Mouse (Mus musculus): ENCODE measurements around the gene 2310050C09Rik.

Gene 2310050C09Rik

DNA sequence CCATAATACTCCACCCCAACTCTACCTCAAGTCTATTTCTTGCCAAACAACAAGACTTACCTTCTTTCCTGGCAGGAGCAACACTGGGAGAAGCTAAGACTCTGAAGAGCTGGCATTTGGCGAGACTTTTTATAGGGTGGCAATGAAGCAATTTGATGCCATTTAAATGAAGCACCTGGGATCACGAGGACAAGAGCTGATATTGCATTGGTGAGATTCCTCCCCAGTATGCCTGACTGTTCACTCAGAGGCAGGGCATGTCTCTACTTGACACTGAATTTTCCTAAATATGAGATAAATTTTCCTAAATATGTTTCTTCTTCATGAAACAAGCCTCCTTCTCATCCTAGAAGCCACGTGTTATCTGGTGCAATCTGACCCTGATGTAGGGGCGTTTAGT is at the start of gene 2310050C09Rik:
TSS of gene 2310050C09Rik (minus strand) at position 101 of the 400 bp plus-strand sequence.
- no peak for DNase-seq (ENCODE audit: low spot score)

GRCm38 (mm10) chr3:92907571-92907970 is 37.6 kb upstream of the 2310050C09Rik start:
- peak; percentile 18 for DNase-seq (ENCODE audit: low spot score)

GRCm38 (mm10) chr3:92905182-92905581 is 35.2 kb upstream of the 2310050C09Rik start:
- DNase-seq (ENCODE audit: low spot score), result no peak

- no peak for DNase-seq (ENCODE audit: low spot score)
Measured at GRCm38 (mm10) chr3:92903640-92904039, 33.6 kb upstream of the 2310050C09Rik start.

GRCm38 (mm10) chr3:92902992-92903391 is 33.0 kb upstream of the 2310050C09Rik start:
- DNase-seq (ENCODE audit: low spot score), result peak; percentile 42

DNA sequence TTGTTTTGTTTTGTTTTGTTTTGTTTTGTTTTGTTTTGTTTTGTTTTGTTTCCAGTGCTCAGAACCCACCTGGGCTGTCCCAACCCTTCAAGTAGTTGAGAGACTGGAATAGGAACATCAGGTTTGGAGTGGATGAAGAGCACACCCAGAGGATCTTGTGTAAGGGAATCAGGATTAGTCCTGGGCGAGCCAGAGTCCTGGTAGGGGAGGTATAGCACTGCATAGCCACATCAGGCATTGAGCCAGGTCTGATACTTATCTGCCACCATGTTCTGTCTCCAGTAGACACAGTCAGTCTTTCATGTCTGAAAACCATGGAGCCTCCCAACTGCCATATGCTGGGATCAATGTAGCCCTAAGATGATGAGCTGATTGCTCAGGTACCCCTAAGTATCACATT is 24.5 kb upstream of the 2310050C09Rik start:
- DNase-seq (ENCODE audit: low spot score), result no peak

DNA sequence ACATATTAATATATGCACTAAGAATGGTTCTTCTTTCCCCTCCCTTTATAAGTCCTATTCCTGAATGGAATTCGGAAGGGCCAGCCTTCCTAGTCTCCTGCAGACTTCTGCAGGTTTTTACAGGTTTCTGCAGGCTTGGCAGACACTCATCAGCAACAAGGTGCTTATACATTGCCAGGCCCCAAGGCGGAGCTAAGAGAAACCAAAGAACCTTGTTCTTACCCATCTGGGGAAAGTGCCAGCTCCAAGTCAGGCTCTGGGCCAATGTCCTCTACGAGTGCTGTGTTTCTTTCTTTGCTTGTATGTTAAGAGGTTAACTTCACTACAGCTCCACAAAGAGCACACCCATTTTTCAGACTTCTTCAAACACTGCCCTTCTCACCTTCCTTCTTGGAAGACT is 24.0 kb upstream of the 2310050C09Rik start:
- DNase-seq (ENCODE audit: low spot score), result no peak

DNA sequence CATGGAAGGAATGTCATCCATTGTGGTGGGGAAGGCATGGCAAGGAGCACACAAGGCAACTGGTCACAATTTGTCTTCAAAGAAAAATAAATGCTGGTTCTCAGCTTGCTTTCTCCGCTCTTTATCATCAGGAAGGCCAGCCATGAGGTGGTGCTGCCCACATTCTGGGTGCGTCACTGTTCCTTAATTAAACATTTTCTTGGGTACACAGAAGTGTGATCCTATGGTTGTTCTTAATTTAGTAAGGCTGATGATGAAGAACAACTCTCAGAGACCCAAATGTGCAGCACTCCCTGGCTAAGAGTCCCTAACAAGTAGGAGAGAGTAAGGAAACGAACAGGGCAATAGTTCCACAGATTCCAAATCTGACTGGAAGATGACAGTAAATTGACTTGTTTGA is 4.2 kb upstream of the 2310050C09Rik start:
- no peak for DNase-seq (ENCODE audit: low spot score)

- no peak for DNase-seq (ENCODE audit: low spot score)
Measured at GRCm38 (mm10) chr3:92851186-92851585, 18.8 kb downstream of the 2310050C09Rik start, which contains the start of gene Lce1l. Gene Lce1l (minus strand): TSS chr3:92851286.

- no peak for DNase-seq (ENCODE audit: low spot score)
Measured at GRCm38 (mm10) chr3:92827108-92827507, 42.9 kb downstream of the 2310050C09Rik start, which contains the start of gene Kprp. Gene Kprp (minus strand): TSS chr3:92827247.

- DNase-seq (ENCODE audit: low spot score), result no peak
Measured at GRCm38 (mm10) chr3:92825808-92826207, 44.2 kb downstream of the 2310050C09Rik start.
